Mouse (Mus musculus) fibroblast of lung, adult 2 months (primary cell): Measurements from ENCODE around the gene Rbm6.

Experiments
- DNase-seq: peaks from one replicate; pipeline ENCODE4 v3.0.0-alpha.2; 2011; ENCODE audit warnings: low read depth

Rbm6 gene

GRCm38 (mm10) chr9:107880411-107880810 is 7.4 kb upstream of the Rbm6 start:
- DNase-seq, result no peak

- DNase-seq, result peak; percentile 87
Measured at GRCm38 (mm10) chr9:107872350-107873098, 513 bp downstream of the Rbm6 start.

GRCm38 (mm10) chr9:107866081-107866480 is 7.0 kb downstream of the Rbm6 start:
- no peak for DNase-seq

DNA sequence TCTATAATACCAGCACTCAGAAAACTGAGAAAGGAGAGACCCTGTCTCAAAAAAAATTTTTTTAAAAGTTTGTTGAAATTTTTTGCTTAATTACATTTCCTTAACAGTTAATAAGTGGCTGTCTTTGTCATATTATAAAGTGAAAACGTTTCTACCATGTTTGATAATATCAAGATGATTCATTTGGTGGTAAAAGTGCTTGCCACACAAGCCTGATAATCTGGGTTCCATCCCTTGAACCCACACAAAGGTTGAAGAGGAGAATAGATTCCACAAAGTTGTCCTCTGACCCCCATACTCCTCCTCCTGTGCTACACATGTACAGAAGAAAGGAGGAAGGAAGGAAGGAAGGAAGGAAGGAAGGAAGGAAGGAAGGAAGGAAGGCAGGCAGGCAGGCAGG is 8.5 kb downstream of the Rbm6 start:
- no peak for DNase-seq

- DNase-seq, result no peak
Measured at GRCm38 (mm10) chr9:107858343-107858742, 14.7 kb downstream of the Rbm6 start.

- DNase-seq, result no peak
Measured at GRCm38 (mm10) chr9:107848922-107849321, 24.1 kb downstream of the Rbm6 start.

DNA sequence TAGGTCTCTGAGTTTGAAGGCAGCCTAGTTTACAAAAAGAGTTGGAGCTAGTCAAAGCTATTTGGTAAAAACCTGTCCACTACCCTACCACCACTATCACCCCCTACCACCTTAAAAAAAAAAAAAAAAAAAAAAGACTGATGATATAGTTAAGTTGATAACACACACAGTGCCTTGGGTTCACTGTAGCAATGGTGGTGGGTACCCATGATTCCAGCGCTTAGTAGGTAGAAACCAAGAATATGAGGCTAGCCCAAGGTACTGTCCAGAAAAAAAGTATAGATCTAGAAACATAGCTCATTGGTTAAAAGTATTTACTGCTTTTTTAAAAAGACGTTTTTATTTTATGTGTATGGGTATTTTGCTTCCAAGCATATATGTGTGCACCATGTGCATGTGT is 30.3 kb downstream of the Rbm6 start:
- no peak for DNase-seq

GRCm38 (mm10) chr9:107838869-107839268 is 34.2 kb downstream of the Rbm6 start:
- DNase-seq, result no peak

- peak; percentile 55 for DNase-seq
Measured at GRCm38 (mm10) chr9:107833826-107834225, 39.2 kb downstream of the Rbm6 start.

- no peak for DNase-seq
Measured at GRCm38 (mm10) chr9:107831765-107832164, 41.3 kb downstream of the Rbm6 start.

- DNase-seq, result no peak
Measured at GRCm38 (mm10) chr9:107812132-107812531, 60.9 kb downstream of the Rbm6 start.

DNA sequence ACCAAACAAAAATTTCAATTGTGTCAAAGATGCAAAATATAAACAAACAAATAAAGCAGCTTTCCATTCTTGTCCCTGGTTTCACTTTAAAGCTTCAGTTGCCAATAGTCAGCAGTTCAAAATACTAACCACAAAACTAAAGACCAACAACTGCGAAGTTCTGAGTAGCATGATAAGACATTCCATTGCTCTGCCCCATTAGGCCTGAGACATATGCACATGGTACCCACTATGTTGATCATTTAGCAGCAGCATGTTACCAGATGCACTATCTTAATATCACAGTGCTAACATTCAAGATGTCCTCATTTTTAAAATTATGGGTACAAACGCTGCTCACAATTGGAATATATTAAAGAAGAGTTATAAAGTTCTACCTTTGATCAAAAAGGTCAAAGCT is 62.1 kb downstream of the Rbm6 start:
- no peak for DNase-seq

GRCm38 (mm10) chr9:107791714-107792113 is 81.3 kb downstream of the Rbm6 start:
- no peak for DNase-seq

- no peak for DNase-seq
Measured at GRCm38 (mm10) chr9:107782536-107783203, 90.4 kb downstream of the Rbm6 start.

GRCm38 (mm10) chr9:107776809-107777208 is 96.2 kb downstream of the Rbm6 start:
- no peak for DNase-seq

GRCm38 (mm10) chr9:107774411-107774810 is 98.6 kb downstream of the Rbm6 start:
- no peak for DNase-seq

DNA sequence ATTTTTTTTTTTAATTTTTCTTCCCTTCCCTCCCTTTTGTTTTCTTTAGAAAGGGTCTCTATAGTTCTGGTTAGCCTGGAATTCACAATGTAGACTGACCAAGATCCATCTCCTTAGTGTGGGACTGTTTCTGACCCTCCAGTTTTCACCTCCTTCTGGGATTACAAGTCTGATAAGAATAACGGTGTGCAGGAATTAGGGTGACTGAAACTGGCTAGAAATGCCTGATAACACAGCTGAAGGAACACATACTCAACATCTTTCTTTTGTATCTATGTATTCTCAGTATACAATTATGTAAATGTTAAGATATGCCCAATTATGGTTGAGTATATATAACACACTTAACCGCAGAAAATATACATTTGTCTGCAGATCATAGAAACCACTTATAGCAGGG is 101.3 kb downstream of the Rbm6 start:
- DNase-seq, result no peak

GRCm38 (mm10) chr9:107770374-107771290 is 102.4 kb downstream of the Rbm6 start, which contains the start of gene Rbm5:
Gene Rbm5 (minus strand): TSS chr9:107770996.
- peak; percentile 83 for DNase-seq

DNA sequence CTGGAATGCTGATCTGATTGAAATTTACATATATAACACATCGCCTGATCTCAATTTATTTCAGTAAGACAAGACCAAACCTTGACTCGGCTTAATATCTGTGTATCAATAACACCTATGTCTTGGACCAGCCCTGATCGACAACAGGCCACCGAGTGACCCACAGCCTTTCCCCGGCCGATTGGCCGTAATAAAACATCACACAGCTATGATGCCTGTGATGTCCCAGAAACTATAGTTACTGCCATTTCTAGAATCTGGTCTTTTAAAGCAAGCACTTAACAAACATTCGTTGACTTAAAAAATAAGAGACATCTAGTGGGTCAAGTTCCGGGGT is 103.0 kb downstream of the Rbm6 start:
- no peak for DNase-seq

DNA sequence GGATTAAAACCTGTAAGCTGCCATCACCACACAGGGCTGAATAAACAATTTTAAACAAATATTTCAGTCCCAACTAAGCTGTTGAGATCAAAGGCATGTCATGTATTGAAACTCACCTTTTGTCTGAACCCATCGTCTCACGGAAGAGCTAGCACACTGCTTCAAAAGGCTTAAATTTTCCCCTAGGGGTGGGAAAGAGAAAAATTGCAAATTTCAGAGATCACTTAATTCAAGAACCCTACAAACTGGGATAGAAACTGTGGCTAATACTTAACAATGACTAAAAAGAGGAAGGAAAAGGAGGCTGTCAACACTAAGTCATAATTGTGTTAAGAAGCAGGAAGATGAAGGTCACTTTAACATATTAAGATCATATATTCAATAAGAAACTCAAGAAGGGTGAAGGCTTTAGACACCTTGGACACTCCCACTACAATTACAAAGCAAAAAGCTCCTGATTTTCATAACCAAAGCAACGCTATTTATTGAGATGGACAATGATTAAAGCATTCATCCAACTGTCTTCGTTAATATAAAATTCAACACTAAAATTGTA is 103.5 kb downstream of the Rbm6 start:
- no peak for DNase-seq

DNA sequence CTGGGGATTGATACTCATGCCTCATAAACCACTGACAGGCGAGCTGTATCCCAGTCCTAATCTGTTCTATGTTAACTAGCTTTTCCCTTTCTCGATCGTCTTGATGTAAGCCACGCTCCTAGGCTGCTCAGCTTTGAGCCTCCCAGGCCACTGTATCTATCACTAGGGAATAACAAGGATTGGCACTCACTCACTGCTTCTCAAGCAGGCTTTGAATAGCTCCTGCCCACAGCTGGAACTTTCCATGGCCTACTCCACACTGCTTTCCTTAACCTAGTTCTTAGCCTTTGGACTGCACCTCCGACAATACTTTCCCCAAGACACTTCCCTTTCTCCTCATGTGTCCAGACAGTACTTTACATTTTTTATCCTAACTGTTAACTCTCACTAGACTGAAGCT is 104.2 kb downstream of the Rbm6 start:
- no peak for DNase-seq

DNA sequence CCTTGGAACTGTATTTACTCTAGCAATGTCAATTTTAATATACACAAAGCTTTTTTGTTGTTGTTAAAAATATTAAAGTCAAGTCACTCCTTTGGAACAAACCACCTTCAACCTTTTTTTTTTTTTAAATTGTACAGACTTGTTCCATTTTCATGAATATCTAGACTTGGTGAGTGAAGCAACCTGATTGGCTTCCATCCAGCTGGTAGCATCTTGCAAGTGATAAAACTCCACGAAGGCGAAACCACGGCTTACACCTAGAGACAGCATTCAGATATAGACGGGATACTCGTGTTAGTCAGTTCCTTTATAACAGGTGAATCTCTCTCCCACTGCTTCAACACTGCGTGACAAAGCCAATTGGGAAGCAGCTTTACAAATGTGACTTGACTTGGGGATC is 113.4 kb downstream of the Rbm6 start:
- no peak for DNase-seq
